Mouse (Mus musculus) MEL (cell line): ENCODE measurements around the gene Trap1. TPM values are rescaled to one million over a fixed set of nuclear protein-coding genes. Genes with fewer than 3 reads are reported as not detected.

Experiments
- DNase-seq: peaks from one replicate; pipeline ENCODE4 v3.0.0; 2011; ENCODE audit warnings: low read depth, low spot score
- H3K27ac ChIP-seq: 2 replicates; pipeline ENCODE4 v1.5.1; 2012; ENCODE audit warnings: low read depth, mild to moderate bottlenecking, control low read depth, low read length, moderate library complexity; ENCODE audit not compliant: control insufficient read depth
- H3K27me3 ChIP-seq, 2 experiments: fragments of 150-350 bp in 1 of 2; sonication (generic) in 1 of 2; 2 replicates each; pipeline ENCODE4 v1.6.1; 2012; ENCODE audit warnings: low read length in 2 of 2, mild to moderate bottlenecking in 2 of 2, improper control_type of control experiment in 1 of 2, moderate library complexity in 1 of 2; ENCODE audit not compliant: insufficient read depth in 2 of 2, control insufficient read depth in 1 of 2
- H3K36me3 ChIP-seq, 2 experiments: 2 replicates each; pipeline ENCODE4 v1.6.1; 2012 to 2014; ENCODE audit warnings: low read length in 2 of 2, improper control_type of control experiment in 1 of 2, inconsistent platforms in 1 of 2, mild to moderate bottlenecking in 1 of 2; ENCODE audit not compliant: insufficient read depth in 2 of 2, control insufficient read depth in 1 of 2
- H3K4me1 ChIP-seq, 2 experiments: fragments of 150-350 bp in 1 of 2; sonication (generic) in 1 of 2; 2 replicates each; pipeline ENCODE4 v1.6.1; 2012; ENCODE audit warnings: low read length in 2 of 2, improper control_type of control experiment in 1 of 2, mild to moderate bottlenecking in 1 of 2; ENCODE audit not compliant: insufficient read depth in 2 of 2, control insufficient read depth in 1 of 2
- H3K4me3 ChIP-seq, 2 experiments: fragments of 150-350 bp in 1 of 2; sonication (generic) in 1 of 2; 2 replicates each; pipeline ENCODE4 v1.5.1; 2012; ENCODE audit warnings: low read depth in 2 of 2, low read length in 2 of 2, mild to moderate bottlenecking in 2 of 2, moderate library complexity in 2 of 2, control low read depth in 1 of 2, improper control_type of control experiment in 1 of 2; ENCODE audit not compliant: control insufficient read depth in 1 of 2, insufficient read depth in 1 of 2
- H3K79me2 ChIP-seq: 2 replicates; pipeline ENCODE4 v1.6.1; 2012; ENCODE audit warnings: mild to moderate bottlenecking, low read length, moderate library complexity; ENCODE audit not compliant: control insufficient read depth, poor library complexity, insufficient read depth
- H3K9ac ChIP-seq: 2 replicates; pipeline ENCODE4 v1.6.1; 2012; ENCODE audit warnings: low read depth, mild to moderate bottlenecking, control low read depth, low read length, moderate library complexity; ENCODE audit not compliant: control insufficient read depth, poor library complexity, severe bottlenecking
- H3K9me3 ChIP-seq: fragments of 150-350 bp; sonication (generic); replicated peaks from 2 replicates; pipeline ENCODE4 v1.6.1; 2012; ENCODE audit warnings: mild to moderate bottlenecking, low read length, improper control_type of control experiment, moderate library complexity; ENCODE audit not compliant: insufficient read depth
- BHLHE40 ChIP-seq: IDR thresholded peaks from 2 replicates; pipeline ENCODE4 v1.6.1; 2012; ENCODE audit warnings: low read depth, mild to moderate bottlenecking, inconsistent platforms, low read length, improper control_type of control experiment, borderline replicate concordance
- CHD1 ChIP-seq: IDR thresholded peaks from 2 replicates; pipeline ENCODE4 v1.6.1; 2012; ENCODE audit warnings: low read depth, mild to moderate bottlenecking, inconsistent platforms, low read length, improper control_type of control experiment
- CTCF ChIP-seq, 3 experiments: IDR thresholded peaks in 2 of 3; conservative IDR thresholded peaks in 1 of 3; 2 replicates each; pipeline ENCODE4 v1.5.1; 2011 to 2012; ENCODE audit warnings: low read length in 3 of 3, low read depth in 2 of 3, mild to moderate bottlenecking in 2 of 3, improper control_type of control experiment in 1 of 3, inconsistent platforms in 1 of 3, mixed read lengths in 1 of 3, moderate library complexity in 1 of 3; ENCODE audit not compliant: control insufficient read depth in 1 of 3, insufficient read depth in 1 of 3, poor library complexity in 1 of 3, severe bottlenecking in 1 of 3
- E2F4 ChIP-seq: IDR thresholded peaks from 2 replicates; pipeline ENCODE4 v1.6.1; 2011; ENCODE audit warnings: low read depth, low read length, improper control_type of control experiment, borderline replicate concordance
- EP300 ChIP-seq, 2 experiments: IDR thresholded peaks; 2 replicates each; pipeline ENCODE4 v1.6.1; 2011; ENCODE audit warnings: improper control_type of control experiment in 2 of 2, low read length in 2 of 2, low read depth in 1 of 2, mild to moderate bottlenecking in 1 of 2
- ETS1 ChIP-seq: IDR thresholded peaks from 2 replicates; pipeline ENCODE4 v1.6.1; 2012; ENCODE audit warnings: low read depth, mild to moderate bottlenecking, inconsistent platforms, low read length, improper control_type of control experiment, moderate library complexity
- GABPA ChIP-seq: IDR thresholded peaks from 2 replicates; pipeline ENCODE4 v1.6.1; 2012; ENCODE audit warnings: low read depth, mild to moderate bottlenecking, inconsistent platforms, low read length, improper control_type of control experiment, moderate library complexity
- GATA1 ChIP-seq: IDR thresholded peaks from 2 replicates; pipeline ENCODE4 v1.6.1; 2011; ENCODE audit warnings: low read depth, low read length, improper control_type of control experiment
- HCFC1 ChIP-seq: IDR thresholded peaks from 2 replicates; pipeline ENCODE4 v1.6.1; 2012; ENCODE audit warnings: low read depth, mild to moderate bottlenecking, inconsistent platforms, low read length, improper control_type of control experiment, moderate library complexity
- JUND ChIP-seq: IDR thresholded peaks from 2 replicates; pipeline ENCODE4 v1.6.1; 2011; ENCODE audit warnings: low read depth, mild to moderate bottlenecking, improper control_type of control experiment, low read length
- KAT2A ChIP-seq: conservative IDR thresholded peaks from 2 replicates; pipeline ENCODE4 v1.6.1; 2012; ENCODE audit warnings: low read depth, low read length, improper control_type of control experiment, inconsistent platforms
- MAFK ChIP-seq: IDR thresholded peaks from 2 replicates; pipeline ENCODE4 v1.6.1; 2011; ENCODE audit warnings: low read depth, mild to moderate bottlenecking, low read length, improper control_type of control experiment, borderline replicate concordance
- MAX ChIP-seq: IDR thresholded peaks from 2 replicates; pipeline ENCODE4 v1.6.1; 2011; ENCODE audit warnings: low read length, improper control_type of control experiment
- MAZ ChIP-seq: IDR thresholded peaks from 2 replicates; pipeline ENCODE4 v1.6.1; 2012; ENCODE audit warnings: low read depth, mild to moderate bottlenecking, inconsistent platforms, low read length, improper control_type of control experiment
- MEF2A ChIP-seq: IDR thresholded peaks from 2 replicates; pipeline ENCODE4 v1.6.1; 2014; ENCODE audit warnings: low read depth, mild to moderate bottlenecking, inconsistent platforms, low read length, improper control_type of control experiment; ENCODE audit not compliant: poor library complexity, insufficient replicate concordance, severe bottlenecking; ENCODE audit errors: extremely low read depth
- MXI1 ChIP-seq: IDR thresholded peaks from 2 replicates; pipeline ENCODE4 v1.6.1; 2011; ENCODE audit warnings: mild to moderate bottlenecking, low read depth, low read length, improper control_type of control experiment
- MYB ChIP-seq: IDR thresholded peaks from 2 replicates; pipeline ENCODE4 v1.6.1; 2011; ENCODE audit warnings: mild to moderate bottlenecking, low read depth, low read length, improper control_type of control experiment
- MYC ChIP-seq: IDR thresholded peaks from 2 replicates; pipeline ENCODE4 v1.6.1; 2011; ENCODE audit warnings: low read depth, mild to moderate bottlenecking, low read length, improper control_type of control experiment, moderate library complexity
- NELFE ChIP-seq: IDR thresholded peaks from 2 replicates; pipeline ENCODE4 v1.6.1; 2011; ENCODE audit warnings: low read depth, low read length, improper control_type of control experiment
- NRF1 ChIP-seq: IDR thresholded peaks from 2 replicates; pipeline ENCODE4 v1.6.1; 2014; ENCODE audit warnings: low read depth, mild to moderate bottlenecking, inconsistent platforms, low read length, improper control_type of control experiment, moderate library complexity; ENCODE audit not compliant: poor library complexity, insufficient read depth, severe bottlenecking
- POLR2A ChIP-seq, 2 experiments: IDR thresholded peaks; 2 replicates each; pipeline ENCODE4 v1.6.1; 2011 to 2012; ENCODE audit warnings: low read length in 2 of 2, mild to moderate bottlenecking in 2 of 2, control low read depth in 1 of 2, improper control_type of control experiment in 1 of 2, low read depth in 1 of 2, moderate library complexity in 1 of 2; ENCODE audit not compliant: control insufficient read depth in 1 of 2, insufficient read depth in 1 of 2, poor library complexity in 1 of 2
- POLR2AphosphoS2 ChIP-seq: IDR thresholded peaks from 2 replicates; pipeline ENCODE4 v1.6.1; 2011; ENCODE audit warnings: low read length, improper control_type of control experiment
- POLR2AphosphoS5 ChIP-seq: IDR thresholded peaks from 2 replicates; pipeline ENCODE4 v1.6.1; 2012; ENCODE audit warnings: low read depth, borderline replicate concordance, mild to moderate bottlenecking, inconsistent platforms, low read length, moderate library complexity, mixed read lengths
- RAD21 ChIP-seq: IDR thresholded peaks from 2 replicates; pipeline ENCODE4 v1.6.1; 2011; ENCODE audit warnings: mild to moderate bottlenecking, low read depth, low read length, improper control_type of control experiment
- RCOR1 ChIP-seq: IDR thresholded peaks from 2 replicates; pipeline ENCODE4 v1.6.1; 2012; ENCODE audit warnings: low read depth, mild to moderate bottlenecking, inconsistent platforms, low read length, improper control_type of control experiment
- SMC3 ChIP-seq: IDR thresholded peaks from 2 replicates; pipeline ENCODE4 v1.6.1; 2011; ENCODE audit warnings: low read depth, low read length, improper control_type of control experiment
- TAL1 ChIP-seq: IDR thresholded peaks from 2 replicates; pipeline ENCODE4 v1.6.1; 2012; ENCODE audit warnings: mild to moderate bottlenecking, inconsistent platforms, low read length, moderate library complexity, mixed read lengths
- TBP ChIP-seq: IDR thresholded peaks from 2 replicates; pipeline ENCODE4 v1.8.0; 2011; ENCODE audit warnings: low read depth, low read length, improper control_type of control experiment
- TCF12 ChIP-seq: IDR thresholded peaks from 2 replicates; pipeline ENCODE4 v1.6.1; 2014; ENCODE audit warnings: low read depth, mild to moderate bottlenecking, inconsistent platforms, low read length, improper control_type of control experiment, moderate library complexity
- UBTF ChIP-seq: IDR thresholded peaks from 2 replicates; pipeline ENCODE4 v1.6.1; 2012; ENCODE audit warnings: low read depth, mild to moderate bottlenecking, inconsistent platforms, low read length, improper control_type of control experiment, moderate library complexity, borderline replicate concordance; ENCODE audit not compliant: insufficient read depth
- USF1 ChIP-seq: IDR thresholded peaks from 2 replicates; pipeline ENCODE4 v1.6.1; 2014; ENCODE audit warnings: low read depth, mild to moderate bottlenecking, inconsistent platforms, low read length, improper control_type of control experiment, moderate library complexity
- USF2 ChIP-seq, 2 experiments: IDR thresholded peaks; 2 replicates each; pipeline ENCODE4 v1.6.1; 2011 to 2012; ENCODE audit warnings: improper control_type of control experiment in 2 of 2, low read length in 2 of 2, borderline replicate concordance in 1 of 2, inconsistent platforms in 1 of 2, low read depth in 1 of 2, mild to moderate bottlenecking in 1 of 2; ENCODE audit not compliant: insufficient read depth in 1 of 2
- ZC3H11A ChIP-seq: IDR thresholded peaks from 2 replicates; pipeline ENCODE4 v1.6.1; 2012; ENCODE audit warnings: low read depth, mild to moderate bottlenecking, inconsistent platforms, low read length, improper control_type of control experiment
- ZKSCAN1 ChIP-seq: IDR thresholded peaks from 2 replicates; pipeline ENCODE4 v1.6.1; 2012; ENCODE audit warnings: low read depth, mild to moderate bottlenecking, inconsistent platforms, low read length, improper control_type of control experiment, moderate library complexity
- ZMIZ1 ChIP-seq: IDR thresholded peaks from 2 replicates; pipeline ENCODE4 v1.6.1; 2012; ENCODE audit warnings: low read depth, mild to moderate bottlenecking, inconsistent platforms, low read length, improper control_type of control experiment, moderate library complexity
- polyA plus RNA-seq, 2 experiments: library from polyadenylated mRNA; stranded (reverse) in 1 of 2; unstranded in 1 of 2; fragments of >175 nt in 1 of 2; fragments of >200 nt in 1 of 2; gene quantifications; 2 replicates each; pipeline versions ENCODE4 v1.2.1 to v1.2.4; 2012; ENCODE audit warnings: low replicate concordance in 2 of 2, low read depth in 1 of 2; ENCODE audit not compliant: insufficient read length in 2 of 2, insufficient read depth in 1 of 2, missing spikeins in 1 of 2
- total RNA-seq: library from RNA; depleted of rRNA; stranded (reverse); fragments of 300-350 nt; gene quantifications from 2 replicates; pipeline ENCODE4 v1.2.3, GENCODE M21; 2012; rRNA removed

The Trap1 gene
- total RNA-seq (120 and 128 TPM in 2 replicates), polyA plus RNA-seq (100 to 1,000 TPM; 214 to 299 TPM)

- DNase-seq = peak; percentile 95
- Histone ChIP-seq H3K9me3 (no peaks in the 10 kb centered on the region), H3K79me2 (peaks cover 35% of the 10 kb centered on the region), H3K9ac (peak within 1 kb of the TSS; percentile 90), H3K27me3 (no peaks in the 10 kb centered on the region), H3K4me1 (peaks cover 16 to 36% of the 10 kb centered on the region in 2 experiments), H3K4me3 (peak within 1 kb of the TSS; percentile 93 to 95), H3K27ac (peak within 1 kb of the TSS; percentile 75), H3K36me3 (peaks cover 0 to 47% of the 10 kb centered on the region in 2 experiments; a peak in 2 of 4 replicates)
- TF ChIP-seq MEF2A = no peak; the same call in 1 of the 2 replicates
- TF ChIP-seq NRF1 = 0 out of 2 replicates have a peak, but pooled peaks have one; percentile 26
- TF ChIP-seq EP300 (IDR thresholded peaks at IDR 0.05; ENCODE audit: low read depth in 1 of 2, low read length in 2 of 2) = peak in 1 of 2 experiments; percentile 65; a peak in 2 of 4 replicates
- TF ChIP-seq JUND = no peak
- TF ChIP-seq BHLHE40 = no peak
- TF ChIP-seq ZMIZ1 = peak; percentile 88
- TF ChIP-seq HCFC1 = peak; percentile 98
- TF ChIP-seq USF2 (IDR thresholded peaks at IDR 0.05; ENCODE audit: borderline replicate concordance in 1 of 2, insufficient read depth in 1 of 2, low read depth in 1 of 2, low read length in 2 of 2) = no peak
- peak; percentile 92 for TF ChIP-seq KAT2A
- TF ChIP-seq CTCF (IDR thresholded peaks at IDR 0.05 in 2 of 3, conservative IDR thresholded peaks at IDR 0.05 in 1 of 3; ENCODE audit: control insufficient read depth in 1 of 3, insufficient read depth in 1 of 3, low read depth in 2 of 3, low read length in 3 of 3, poor library complexity in 1 of 3, severe bottlenecking in 1 of 3) = no peak
- no peak for TF ChIP-seq RAD21
- no peak; the same call in 1 of the 2 replicates for TF ChIP-seq GABPA
- peak; percentile 96 for TF ChIP-seq MAZ
- TF ChIP-seq MAFK = no peak
- no peak for TF ChIP-seq ZKSCAN1
- TF ChIP-seq MAX = peak; percentile 90
- TF ChIP-seq CHD1 = 0 out of 2 replicates have a peak, but pooled peaks have one; percentile 2
- no peak for TF ChIP-seq RCOR1
- TF ChIP-seq MYC = peak; percentile 77; the same call in 1 of the 2 replicates
- peak; percentile 97 for TF ChIP-seq NELFE
- TF ChIP-seq MYB = no peak
- TF ChIP-seq SMC3 = no peak
- TF ChIP-seq USF1 = no peak
- TF ChIP-seq TCF12 = peak; percentile 80
- no peak for TF ChIP-seq TAL1
- TF ChIP-seq GATA1 = no peak
- TF ChIP-seq ZC3H11A = peak; percentile 29; the same call in 1 of the 2 replicates
- TF ChIP-seq E2F4 = no peak
- TF ChIP-seq POLR2AphosphoS5 = peak; percentile 32; the same call in 1 of the 2 replicates
- peak; percentile 91 for TF ChIP-seq POLR2AphosphoS2
- TF ChIP-seq ETS1 = peak; percentile 49; the same call in 1 of the 2 replicates
- TF ChIP-seq POLR2A (IDR thresholded peaks at IDR 0.05; ENCODE audit: control insufficient read depth in 1 of 2, insufficient read depth in 1 of 2, low read depth in 1 of 2, low read length in 2 of 2, poor library complexity in 1 of 2) = peak; percentile 93 to 95
- no peak for TF ChIP-seq UBTF
- peak; percentile 82 for TF ChIP-seq TBP
- peak; percentile 95 for TF ChIP-seq MXI1
These were observed at the start of gene Trap1 for GRCm38 (mm10) chr16:4077384-4078061. TSS of gene Trap1 (minus strand) at chr16:4077827.
